Mouse (Mus musculus) heart, postnatal 10 days (tissue): ENCODE results near the gene Tmem123. TPM values are rescaled to one million over a fixed set of nuclear protein-coding genes. Genes with fewer than 3 reads are reported as not detected.

ENCODE experiments used
- DNase-seq, 2 experiments: peaks; one replicate each; pipeline ENCODE4 v3.0.0; 2021
- intact Hi-C: fragments of 180-260 bp; cut with DNase I; formaldehyde crosslinking; loops from one replicate; pipeline ENCODE4 v1.15.1; 2025
- total RNA-seq, 2 experiments: library from RNA; stranded (reverse); gene quantifications; 2 replicates each; pipeline ENCODE4 v1.2.3; 2021

Gene Tmem123
- total RNA-seq, 2 experiments from 2014 or later, result 57.0 to 61.2 TPM

GRCm38 (mm10) chr9:7773686-7774085 is 9.8 kb downstream of the Tmem123 start:
- DNase-seq, result no peak
- intact Hi-C loops, result no loop called here

GRCm38 (mm10) chr9:7774538-7774937 is 10.7 kb downstream of the Tmem123 start:
- intact Hi-C loops, result no loop called here
- DNase-seq, result no peak

- intact Hi-C loops, result no loop called here
- DNase-seq, result no peak
Measured at GRCm38 (mm10) chr9:7775011-7775410, 11.2 kb downstream of the Tmem123 start.

- intact Hi-C loops, result no loop called here
- DNase-seq, result no peak
Measured at GRCm38 (mm10) chr9:7775986-7776385, 12.1 kb downstream of the Tmem123 start.

- intact Hi-C loops, result no loop called here
- DNase-seq, result no peak
Measured at GRCm38 (mm10) chr9:7776940-7777339, 13.1 kb downstream of the Tmem123 start.

- intact Hi-C loops, result no loop called here
- no peak for DNase-seq
Measured at GRCm38 (mm10) chr9:7777652-7778051, 13.8 kb downstream of the Tmem123 start.

GRCm38 (mm10) chr9:7778771-7779170 is 14.9 kb downstream of the Tmem123 start:
- no peak for DNase-seq
- intact Hi-C loops, result no loop called here

- intact Hi-C loops, result no loop called here
- no peak for DNase-seq
Measured at GRCm38 (mm10) chr9:7779786-7780185, 15.9 kb downstream of the Tmem123 start.

- no peak for DNase-seq
- intact Hi-C loops, result no loop called here
Measured at GRCm38 (mm10) chr9:7780250-7781150, 16.7 kb downstream of the Tmem123 start.

GRCm38 (mm10) chr9:7783823-7784614 is 20.2 kb downstream of the Tmem123 start:
- intact Hi-C loops, result no loop called here
- DNase-seq, result no peak

GRCm38 (mm10) chr9:7784615-7785012 is 20.8 kb downstream of the Tmem123 start:
- DNase-seq, result no peak
- intact Hi-C loops, result no loop called here

GRCm38 (mm10) chr9:7785396-7785795 is 21.6 kb downstream of the Tmem123 start:
- DNase-seq, result no peak
- intact Hi-C loops, result no loop called here

GRCm38 (mm10) chr9:7786086-7786485 is 22.2 kb downstream of the Tmem123 start:
- no peak for DNase-seq
- intact Hi-C loops, result no loop called here

- no peak for DNase-seq
- intact Hi-C loops, result no loop called here
Measured at GRCm38 (mm10) chr9:7788411-7788810, 24.6 kb downstream of the Tmem123 start.

- no peak for DNase-seq
- intact Hi-C loops, result no loop called here
Measured at GRCm38 (mm10) chr9:7789764-7790575, 26.1 kb downstream of the Tmem123 start.

GRCm38 (mm10) chr9:7790580-7791084 is 26.8 kb downstream of the Tmem123 start:
- no peak for DNase-seq
- intact Hi-C loops, result no loop called here

GRCm38 (mm10) chr9:7793561-7793960 is 29.7 kb downstream of the Tmem123 start:
- intact Hi-C loops, result no loop called here
- DNase-seq, result no peak

- intact Hi-C loops, result no loop called here
- no peak for DNase-seq
Measured at GRCm38 (mm10) chr9:7795581-7795980, 31.7 kb downstream of the Tmem123 start.

- DNase-seq, result no peak
- intact Hi-C loops, result no loop called here
Measured at GRCm38 (mm10) chr9:7796129-7796864, 32.5 kb downstream of the Tmem123 start.

- intact Hi-C loops, result no loop called here
- DNase-seq, result no peak
Measured at GRCm38 (mm10) chr9:7797542-7797941, 33.7 kb downstream of the Tmem123 start.
